Mouse (Mus musculus) forebrain, embryonic 13.5 days (tissue): ENCODE results near the gene Fam189a1. TPM values are rescaled to one million over a fixed set of nuclear protein-coding genes. Genes with fewer than 3 reads are reported as not detected.

Experiments
- ATAC-seq: fragments of 200-750 bp; cut with Nextera tagmentation; 2 replicates; pipeline ENCODE4 v1.8.0; 2017
- H3K27ac ChIP-seq: fragments of 300-500 bp; sonication (generic); 2 replicates; pipeline ENCODE4 v1.5.1; 2015; ENCODE audit warnings: inconsistent platforms, mild to moderate bottlenecking, moderate library complexity
- H3K27me3 ChIP-seq: fragments of 300-500 bp; sonication (generic); 2 replicates; pipeline ENCODE4 v1.6.1; 2015; ENCODE audit warnings: mild to moderate bottlenecking, inconsistent platforms
- H3K36me3 ChIP-seq: fragments of 300-500 bp; sonication (generic); 2 replicates; pipeline ENCODE4 v1.6.1; 2015; ENCODE audit warnings: mild to moderate bottlenecking, inconsistent platforms; ENCODE audit not compliant: poor library complexity, severe bottlenecking
- H3K4me1 ChIP-seq: fragments of 300-500 bp; sonication (generic); 2 replicates; pipeline ENCODE4 v1.6.1; 2015; ENCODE audit warnings: inconsistent platforms
- H3K4me2 ChIP-seq: fragments of 300-500 bp; sonication (generic); 2 replicates; pipeline ENCODE4 v1.6.1; 2015; ENCODE audit warnings: inconsistent platforms, mild to moderate bottlenecking, moderate library complexity
- H3K4me3 ChIP-seq: fragments of 300-500 bp; sonication (generic); 2 replicates; pipeline ENCODE4 v1.5.1; 2015; ENCODE audit warnings: mild to moderate bottlenecking, inconsistent platforms
- H3K9ac ChIP-seq: fragments of 300-500 bp; sonication (generic); 2 replicates; pipeline ENCODE4 v1.6.1; 2015; ENCODE audit warnings: mild to moderate bottlenecking, inconsistent platforms
- H3K9me3 ChIP-seq: fragments of 300-500 bp; sonication (generic); replicated peaks from 2 replicates; pipeline ENCODE4 v1.6.1; 2016; ENCODE audit warnings: inconsistent platforms
- WGBS: fragments of 180-500 bp; shearing (Covaris S2); methylation state at CpG from one replicate; pipeline ENCODE4 v1.1.7; 2015; 5-methylcytosine and 5-hydroxymethylcytosine counted together
- polyA plus RNA-seq: library from polyadenylated mRNA; unstranded; fragments of >200 nt; fragmentation: Nextera tagmentation; extraction: Ambion mirVana; gene quantifications from 2 replicates; pipeline ENCODE4 v1.2.1, GENCODE M21; 2015

The Fam189a1 gene
- polyA plus RNA-seq, 1 experiment from 2014 or later: 3.0 TPM

GRCm38 (mm10) chr7:65021298-65021697 lies 135.1 kb downstream of the Fam189a1 start:
- ATAC-seq: no peak

DNA sequence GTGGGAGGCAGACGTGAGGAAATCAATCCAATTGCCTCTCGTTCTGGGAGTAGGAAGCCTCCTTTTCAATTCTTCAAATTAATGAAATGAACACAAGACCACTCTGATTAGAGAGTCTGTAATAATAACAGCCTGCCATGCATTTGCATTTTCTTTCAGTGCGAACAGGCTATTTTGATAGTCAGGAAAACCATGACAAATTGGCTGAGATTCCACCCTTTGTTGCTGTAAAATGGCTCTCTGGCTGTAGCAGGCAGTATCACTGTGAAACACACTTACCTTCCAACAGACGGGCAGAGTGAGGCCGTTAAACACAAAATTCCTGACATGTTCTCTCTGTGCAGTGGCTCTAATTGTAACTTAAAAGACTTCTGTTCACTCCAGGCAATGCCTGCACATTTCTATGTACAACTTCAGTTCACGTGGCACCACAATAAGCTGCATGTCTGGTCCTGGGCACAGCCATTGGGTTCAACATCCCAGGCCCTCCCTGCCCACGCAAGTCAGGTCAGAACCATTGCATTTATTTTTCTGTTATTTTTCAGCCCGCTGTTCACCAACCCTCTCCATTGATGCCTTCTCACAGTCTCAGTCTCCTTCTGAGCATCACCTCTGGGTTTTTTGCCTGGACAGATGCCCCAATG lies 138.2 kb downstream of the Fam189a1 start:
- no peaks in the 10 kb centered on the region for H3K9me3 ChIP-seq

More at GRCm38 (mm10) chr7:65021298-65021697, 135.1 kb downstream of the Fam189a1 start:
- H3K36me3 ChIP-seq: no peaks in the 10 kb centered on the region
- 55% methylated on average over 2 of the region's 2 CpGs for WGBS
- no peak overlapping the region for H3K4me2 ChIP-seq
- H3K4me3 ChIP-seq: no peak overlapping the region
- no peak overlapping the region for H3K27ac ChIP-seq
- no peaks in the 10 kb centered on the region for H3K27me3 ChIP-seq
- H3K4me1 ChIP-seq: peaks cover 19% of the 10 kb centered on the region
- H3K9ac ChIP-seq: no peak overlapping the region
- H3K9me3 ChIP-seq: no peaks in the 10 kb centered on the region

DNA sequence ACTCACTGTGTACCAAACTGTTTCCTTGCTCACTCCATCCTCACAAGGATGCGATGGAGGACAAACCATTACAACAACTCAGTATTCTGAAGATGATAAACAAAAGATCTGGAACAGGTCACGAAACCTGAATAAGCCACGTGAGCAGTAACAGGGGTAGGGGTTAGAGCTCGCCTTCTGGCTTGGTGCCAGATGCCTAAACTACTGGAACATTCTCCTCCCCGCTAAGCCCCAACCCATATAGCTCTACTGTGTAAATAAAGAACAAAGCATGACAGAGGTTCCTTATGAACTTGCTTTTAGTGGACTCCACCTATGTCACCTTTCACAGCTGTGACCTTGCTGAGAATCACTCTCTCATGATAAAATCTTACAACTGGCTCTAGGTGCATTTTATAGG lies 139.0 kb downstream of the Fam189a1 start:
- Histone ChIP-seq H3K4me3 (no peak overlapping the region), H3K36me3 (no peaks in the 10 kb centered on the region), H3K4me2 (no peak overlapping the region), H3K9ac (no peak overlapping the region), H3K27me3 (no peaks in the 10 kb centered on the region), H3K27ac (no peak overlapping the region), H3K9me3 (no peaks in the 10 kb centered on the region), H3K4me1 (peaks cover 19% of the 10 kb centered on the region)
- 57% methylated on average over 5 of the region's 5 CpGs for WGBS
- no peak for ATAC-seq

More for the DNA sequence above, 138.2 kb downstream of the Fam189a1 start:
- Histone ChIP-seq H3K27me3 (no peaks in the 10 kb centered on the region), H3K4me3 (no peak overlapping the region), H3K27ac (peak overlapping the region; percentile 68), H3K4me1 (peaks cover 19% of the 10 kb centered on the region), H3K36me3 (no peaks in the 10 kb centered on the region), H3K4me2 (no peak overlapping the region), H3K9ac (no peak overlapping the region)
- WGBS: 35% methylated on average over 8 of the region's 8 CpGs
- ATAC-seq: peak; percentile 76

GRCm38 (mm10) chr7:65011133-65011532 lies 145.2 kb downstream of the Fam189a1 start:
- Histone ChIP-seq H3K27ac (no peak overlapping the region), H3K4me3 (no peak overlapping the region), H3K9ac (no peak overlapping the region), H3K27me3 (no peaks in the 10 kb centered on the region), H3K36me3 (no peaks in the 10 kb centered on the region), H3K4me1 (no peaks in the 10 kb centered on the region; the same call in 1 of the 2 replicates), H3K4me2 (no peak overlapping the region), H3K9me3 (no peaks in the 10 kb centered on the region)
- peak; percentile 66 for ATAC-seq
- WGBS: 22% methylated on average over 6 of the region's 6 CpGs

DNA sequence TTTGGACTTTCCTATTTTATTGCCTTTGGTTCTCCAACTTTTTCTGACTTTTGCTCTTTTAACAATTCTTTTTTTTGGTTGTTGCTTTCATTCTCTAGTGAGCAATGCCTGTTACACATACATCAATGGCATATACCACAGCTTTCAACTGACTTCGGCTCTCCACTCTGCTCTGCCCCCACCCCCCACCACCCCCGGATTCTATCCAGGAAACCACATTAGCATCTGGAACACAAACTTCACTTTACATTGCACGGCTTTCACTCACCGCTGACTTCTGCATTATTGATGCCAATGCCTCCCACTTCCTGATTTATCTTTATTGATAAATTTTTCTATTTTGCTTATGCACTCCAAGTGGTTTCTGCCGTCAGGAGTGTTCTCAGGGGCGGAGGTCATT lies 146.1 kb downstream of the Fam189a1 start:
- 74% methylated on average over 6 of the region's 6 CpGs for WGBS
- Histone ChIP-seq H3K27ac (no peak overlapping the region), H3K4me1 (no peaks in the 10 kb centered on the region; the same call in 1 of the 2 replicates), H3K27me3 (no peaks in the 10 kb centered on the region), H3K4me3 (no peak overlapping the region), H3K4me2 (no peak overlapping the region), H3K36me3 (no peaks in the 10 kb centered on the region), H3K9ac (no peak overlapping the region), H3K9me3 (no peaks in the 10 kb centered on the region)
- ATAC-seq: no peak

GRCm38 (mm10) chr7:65005731-65006130 lies 150.6 kb downstream of the Fam189a1 start:
- Histone ChIP-seq H3K9me3 (no peaks in the 10 kb centered on the region), H3K36me3 (no peaks in the 10 kb centered on the region), H3K9ac (no peak overlapping the region), H3K4me1 (no peaks in the 10 kb centered on the region), H3K4me2 (no peak overlapping the region), H3K27me3 (no peaks in the 10 kb centered on the region), H3K4me3 (no peak overlapping the region), H3K27ac (no peak overlapping the region)
- 34% methylated on average over 2 of the region's 2 CpGs for WGBS
- no peak for ATAC-seq

DNA sequence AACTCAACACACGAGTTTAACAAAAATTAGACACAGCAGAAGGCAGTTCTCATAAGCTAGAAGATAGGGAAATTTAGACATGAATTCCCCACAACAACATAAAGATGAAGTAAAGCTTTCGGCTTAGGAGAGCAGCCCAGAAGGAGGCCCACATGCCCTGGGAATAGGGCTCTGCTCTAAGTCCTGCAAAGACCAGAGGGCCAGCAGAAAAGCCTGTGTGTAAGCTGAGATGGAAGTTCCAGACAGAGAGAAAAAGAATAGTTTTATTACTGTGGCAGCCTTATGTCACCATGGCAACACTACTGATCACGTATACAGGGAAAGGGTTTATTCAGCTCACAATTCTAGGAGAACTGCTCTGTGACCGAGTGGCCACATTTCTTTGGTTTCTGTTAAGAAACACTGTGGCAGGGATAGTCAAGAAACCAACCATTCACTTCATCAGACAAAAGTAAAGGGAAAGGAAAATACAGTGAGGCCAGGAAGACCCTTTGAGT lies 156.6 kb downstream of the Fam189a1 start:
- WGBS: 53% methylated on average over 4 of the region's 4 CpGs
- no peaks in the 10 kb centered on the region for H3K27me3 ChIP-seq
- no peak overlapping the region for H3K4me2 ChIP-seq
- ATAC-seq: 0 out of 2 replicates have a peak, but pooled peaks have one; percentile 43
- no peak overlapping the region for H3K27ac ChIP-seq
- H3K4me3 ChIP-seq: no peak overlapping the region
- H3K9me3 ChIP-seq: no peaks in the 10 kb centered on the region
- no peak overlapping the region for H3K9ac ChIP-seq
- H3K4me1 ChIP-seq: 0 out of 2 replicates have a peak, but pooled peaks cover 3% of the 10 kb centered on the region
- no peaks in the 10 kb centered on the region for H3K36me3 ChIP-seq

DNA sequence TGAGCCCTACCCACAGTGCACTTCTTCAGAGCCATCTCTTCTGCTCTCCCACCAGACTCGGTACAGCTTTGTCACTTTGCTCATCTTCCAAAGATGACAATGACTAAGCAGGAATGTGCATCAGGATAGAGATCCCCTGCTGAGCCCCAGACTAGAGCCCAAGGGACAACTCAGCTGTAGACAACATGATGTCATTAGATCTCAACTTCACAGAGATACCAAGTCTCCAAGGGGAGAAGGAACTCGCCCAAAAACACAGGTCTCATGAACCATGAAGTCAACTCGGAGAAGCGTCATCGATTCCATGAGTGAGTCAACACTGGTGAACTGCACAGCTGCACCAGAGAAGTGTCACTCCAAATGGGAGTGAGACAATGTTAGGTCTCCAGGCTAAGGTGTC lies 158.6 kb downstream of the Fam189a1 start:
- H3K36me3 ChIP-seq: no peaks in the 10 kb centered on the region
- no peak overlapping the region for H3K9ac ChIP-seq
- H3K9me3 ChIP-seq: no peaks in the 10 kb centered on the region
- H3K27ac ChIP-seq: no peak overlapping the region
- no peak overlapping the region for H3K4me3 ChIP-seq
- no peaks in the 10 kb centered on the region for H3K27me3 ChIP-seq
- no peak for ATAC-seq
- 92% methylated on average over 5 of the region's 5 CpGs for WGBS
- no peak overlapping the region for H3K4me2 ChIP-seq
- H3K4me1 ChIP-seq: 0 out of 2 replicates have a peak, but pooled peaks cover 3% of the 10 kb centered on the region

GRCm38 (mm10) chr7:64995946-64996444 lies 160.4 kb downstream of the Fam189a1 start:
- peak; percentile 43; the same call in 1 of the 2 replicates for ATAC-seq
- Histone ChIP-seq H3K27me3 (no peaks in the 10 kb centered on the region), H3K36me3 (no peaks in the 10 kb centered on the region), H3K9me3 (no peaks in the 10 kb centered on the region), H3K4me2 (no peak overlapping the region), H3K27ac (0 out of 2 replicates have a peak overlapping the region, but pooled peaks have one; percentile 25), H3K4me3 (no peak overlapping the region), H3K4me1 (0 out of 2 replicates have a peak, but pooled peaks cover 3% of the 10 kb centered on the region), H3K9ac (no peak overlapping the region)
- WGBS: 17% methylated on average over 8 of the region's 8 CpGs

GRCm38 (mm10) chr7:64989406-64989805 lies 167.0 kb downstream of the Fam189a1 start:
- Histone ChIP-seq H3K4me1 (no peaks in the 10 kb centered on the region), H3K27me3 (no peaks in the 10 kb centered on the region), H3K4me3 (no peak overlapping the region), H3K9me3 (no peaks in the 10 kb centered on the region), H3K4me2 (no peak overlapping the region), H3K27ac (no peak overlapping the region), H3K36me3 (no peaks in the 10 kb centered on the region), H3K9ac (no peak overlapping the region)
- no peak for ATAC-seq
- WGBS: 83% methylated on average over 4 of the region's 4 CpGs

DNA sequence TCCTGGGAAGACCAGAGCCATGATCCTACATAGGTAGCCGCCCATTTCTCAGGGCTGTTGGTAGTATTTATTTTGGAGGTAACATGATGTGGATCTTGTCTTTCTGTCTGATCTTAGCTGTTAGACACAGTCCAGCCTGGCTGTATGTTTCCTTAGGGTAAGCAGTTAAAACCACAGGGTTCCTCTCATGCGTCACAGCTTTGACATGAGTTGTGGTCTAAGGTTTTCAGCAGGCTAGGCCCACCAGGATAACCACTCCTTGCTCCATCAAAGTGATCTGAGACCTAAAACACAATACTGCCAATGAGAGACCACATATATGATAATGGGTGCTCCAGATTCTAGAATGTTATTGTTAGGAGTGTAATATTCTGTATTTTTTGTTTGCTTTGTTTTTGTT lies 168.4 kb downstream of the Fam189a1 start:
- Histone ChIP-seq H3K27ac (no peak overlapping the region), H3K4me3 (no peak overlapping the region), H3K27me3 (no peaks in the 10 kb centered on the region), H3K4me1 (no peaks in the 10 kb centered on the region), H3K36me3 (no peaks in the 10 kb centered on the region), H3K4me2 (no peak overlapping the region), H3K9me3 (no peaks in the 10 kb centered on the region), H3K9ac (no peak overlapping the region)
- 87% methylated on average over 2 of the region's 2 CpGs for WGBS
- ATAC-seq: no peak

- no peaks in the 10 kb centered on the region for H3K36me3 ChIP-seq
- no peaks in the 10 kb centered on the region for H3K9me3 ChIP-seq
- H3K27me3 ChIP-seq: no peaks in the 10 kb centered on the region
- H3K4me1 ChIP-seq: no peaks in the 10 kb centered on the region
- ATAC-seq: peak; percentile 19; the same call in 1 of the 2 replicates
- H3K27ac ChIP-seq: no peak overlapping the region
- no peak overlapping the region for H3K4me2 ChIP-seq
- H3K4me3 ChIP-seq: no peak overlapping the region
- H3K9ac ChIP-seq: no peak overlapping the region
- WGBS: 85% methylated on average over 22 of the region's 22 CpGs
These were observed 171.8 kb downstream of the Fam189a1 start for GRCm38 (mm10) chr7:64984468-64985120.
